Mouse (Mus musculus): ENCODE results near the gene Prmt2.

Prmt2 gene

GRCm38 (mm10) chr10:76237341-76238225 lies at the start of gene Prmt2:
Prmt2 (minus strand) TSS chr10:76237865.
- DNase-seq (ENCODE audit: low read depth, low spot score), result peak; percentile 86

GRCm38 (mm10) chr10:76278541-76279097 lies 41.0 kb upstream of the Prmt2 start:
- no peak for DNase-seq (ENCODE audit: low read depth, low spot score)

- DNase-seq (ENCODE audit: low read depth, low spot score), result no peak
Observed at GRCm38 (mm10) chr10:76275256-76275655, 37.6 kb upstream of the Prmt2 start.

- no peak for DNase-seq (ENCODE audit: low read depth, low spot score)
Observed at GRCm38 (mm10) chr10:76271238-76271637, 33.6 kb upstream of the Prmt2 start.

- no peak for DNase-seq (ENCODE audit: low read depth, low spot score)
Observed at GRCm38 (mm10) chr10:76262431-76262830, 24.8 kb upstream of the Prmt2 start.

GRCm38 (mm10) chr10:76261447-76261846 lies 23.8 kb upstream of the Prmt2 start:
- DNase-seq (ENCODE audit: low read depth, low spot score), result no peak

GRCm38 (mm10) chr10:76260358-76261059 lies 22.8 kb upstream of the Prmt2 start:
- no peak for DNase-seq (ENCODE audit: low read depth, low spot score)

- DNase-seq (ENCODE audit: low read depth, low spot score), result no peak
Observed at GRCm38 (mm10) chr10:76259566-76260232, 22.0 kb upstream of the Prmt2 start.

- DNase-seq (ENCODE audit: low read depth, low spot score), result no peak
Observed at GRCm38 (mm10) chr10:76257719-76258390, 20.2 kb upstream of the Prmt2 start.

GRCm38 (mm10) chr10:76257231-76257630 lies 19.6 kb upstream of the Prmt2 start:
- no peak for DNase-seq (ENCODE audit: low read depth, low spot score)

- no peak for DNase-seq (ENCODE audit: low read depth, low spot score)
Observed at GRCm38 (mm10) chr10:76255617-76256016, 18.0 kb upstream of the Prmt2 start.

- no peak for DNase-seq (ENCODE audit: low read depth, low spot score)
Observed at GRCm38 (mm10) chr10:76253536-76253935, 15.9 kb upstream of the Prmt2 start, which contains the start of gene S100b. S100b (plus strand) TSS chr10:76253853.

GRCm38 (mm10) chr10:76253079-76253478 lies 15.4 kb upstream of the Prmt2 start:
- DNase-seq (ENCODE audit: low read depth, low spot score), result no peak

- DNase-seq (ENCODE audit: low read depth, low spot score), result no peak
Observed at GRCm38 (mm10) chr10:76250870-76251269, 13.2 kb upstream of the Prmt2 start.

- no peak for DNase-seq (ENCODE audit: low read depth, low spot score)
Observed at GRCm38 (mm10) chr10:76248647-76248968, 10.9 kb upstream of the Prmt2 start.

- no peak for DNase-seq (ENCODE audit: low read depth, low spot score)
Observed at GRCm38 (mm10) chr10:76247960-76248646, 10.4 kb upstream of the Prmt2 start.

- no peak for DNase-seq (ENCODE audit: low read depth, low spot score)
Observed at GRCm38 (mm10) chr10:76246601-76247000, 8.9 kb upstream of the Prmt2 start.

GRCm38 (mm10) chr10:76245106-76245505 lies 7.4 kb upstream of the Prmt2 start:
- DNase-seq (ENCODE audit: low read depth, low spot score), result no peak

- DNase-seq (ENCODE audit: low read depth, low spot score), result no peak
Observed at GRCm38 (mm10) chr10:76239401-76239800, 1.7 kb upstream of the Prmt2 start.

GRCm38 (mm10) chr10:76229627-76230026 lies 8.0 kb downstream of the Prmt2 start:
- DNase-seq (ENCODE audit: low read depth, low spot score), result no peak

- DNase-seq (ENCODE audit: low read depth, low spot score), result no peak
Observed at GRCm38 (mm10) chr10:76225944-76226343, 11.7 kb downstream of the Prmt2 start.
